Mouse (Mus musculus) ES-Bruce4 (cell line): ENCODE results near the gene Myo5a.

ENCODE experiments used
- CTCF ChIP-seq: IDR thresholded peaks from one replicate; pipeline ENCODE4 v1.8.1; 2011; ENCODE audit warnings: low read depth, low read length
- EP300 ChIP-seq: IDR thresholded peaks from 2 replicates; pipeline ENCODE4 v1.6.1; 2011; ENCODE audit warnings: low read depth, low read length; ENCODE audit not compliant: insufficient read depth

GRCm38 (mm10) chr9:75025689-75026088 lies 45.1 kb upstream of the Myo5a start:
- TF ChIP-seq EP300: no peak
- peak; percentile 42 for TF ChIP-seq CTCF
